Mouse (Mus musculus): ENCODE measurements at regions not wholly inside any gene's neighbourhood (a gene's known extent, or its start where the extent isn't known, plus 50 kb on each side); places are given as distances from the start of the nearest gene placed in this dataset.
A peak's percentile ranks its signal among the peaks of the same experiment; 100 is the strongest.

DNA sequence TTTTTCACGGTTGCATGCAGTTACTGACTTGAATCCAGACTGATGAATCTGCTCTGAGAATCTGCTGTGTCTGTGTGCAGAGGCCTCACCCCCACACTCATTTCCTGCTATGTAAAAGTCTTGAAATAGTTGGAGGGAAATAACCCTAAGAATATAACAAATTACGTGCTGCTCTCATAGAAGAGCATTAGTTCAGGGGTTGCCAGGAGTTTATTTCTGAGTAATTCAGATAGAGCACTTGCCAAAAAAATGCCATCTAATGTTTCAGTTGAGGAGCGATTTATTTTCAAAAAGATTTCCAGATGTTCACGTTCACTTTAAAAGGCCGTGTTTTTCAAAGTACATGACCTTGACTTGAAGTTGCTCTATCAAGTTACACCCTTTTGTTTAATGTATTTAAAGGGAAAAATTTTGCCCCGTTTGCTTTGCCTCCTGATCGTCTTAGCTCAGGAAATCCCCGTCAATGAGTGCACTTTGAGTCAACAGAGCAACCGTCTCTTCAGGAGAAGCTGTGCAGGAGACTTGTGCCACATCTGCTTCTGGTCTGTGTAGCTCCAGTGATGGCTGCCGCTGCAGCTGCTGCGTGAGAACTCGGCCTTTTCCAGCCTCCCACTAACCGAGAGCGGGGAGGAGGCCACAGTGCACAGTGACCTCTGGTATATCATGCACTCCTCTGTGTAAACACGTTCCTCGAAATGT is 50.9 kb upstream of the Sec61g start:
- no peak overlapping the region for H3K4me2 ChIP-seq

DNA sequence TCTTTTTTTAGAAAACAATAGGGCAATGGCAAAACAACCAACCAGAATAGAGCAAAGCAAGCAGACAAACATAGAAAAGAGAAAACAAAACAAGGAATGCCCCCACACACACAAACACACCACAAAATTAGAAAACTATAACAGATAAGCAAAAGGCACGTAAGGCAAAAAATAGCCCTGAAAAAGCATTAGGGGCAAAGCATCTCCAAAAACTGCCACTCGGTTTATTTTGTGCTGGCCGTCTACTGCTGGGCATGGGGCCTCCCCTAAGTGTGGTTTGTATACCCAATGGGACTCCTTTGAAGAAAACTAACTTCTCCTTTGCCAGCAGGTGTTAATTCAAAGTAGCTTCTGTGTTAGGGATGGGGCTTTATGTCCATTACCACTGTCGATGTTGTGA is 53.4 kb upstream of the Sec61g start:
- H3K4me3 ChIP-seq: no peak overlapping the region
- no peak overlapping the region for H3K4me2 ChIP-seq
- no peaks in the 10 kb centered on the region for H3K27me3 ChIP-seq (replicated peaks)
- no peaks in the 10 kb centered on the region for H3K9me3 ChIP-seq (replicated peaks)
- no peaks in the 10 kb centered on the region for H3K4me1 ChIP-seq
- no peak for ATAC-seq
- no peak overlapping the region for H3K27ac ChIP-seq
- H3K36me3 ChIP-seq: no peaks in the 10 kb centered on the region
- 60% methylated on average over 4 of the region's 4 CpGs for WGBS (ENCODE audit: insufficient replicate concordance)
- H3K9ac ChIP-seq: no peak overlapping the region

More for the DNA sequence above, 50.9 kb upstream of the Sec61g start:
- Histone ChIP-seq H3K27me3 (replicated peaks) (no peaks in the 10 kb centered on the region), H3K27ac (0 out of 2 replicates have a peak overlapping the region, but pooled peaks have one; percentile 45), H3K9ac (no peak overlapping the region), H3K4me3 (no peak overlapping the region), H3K36me3 (no peaks in the 10 kb centered on the region), H3K4me1 (no peaks in the 10 kb centered on the region), H3K9me3 (replicated peaks) (no peaks in the 10 kb centered on the region)
- 52% methylated on average over 16 of the region's 16 CpGs for WGBS (ENCODE audit: insufficient replicate concordance)
- ATAC-seq: 0 out of 2 replicates have a peak, but pooled peaks have one; percentile 32

DNA sequence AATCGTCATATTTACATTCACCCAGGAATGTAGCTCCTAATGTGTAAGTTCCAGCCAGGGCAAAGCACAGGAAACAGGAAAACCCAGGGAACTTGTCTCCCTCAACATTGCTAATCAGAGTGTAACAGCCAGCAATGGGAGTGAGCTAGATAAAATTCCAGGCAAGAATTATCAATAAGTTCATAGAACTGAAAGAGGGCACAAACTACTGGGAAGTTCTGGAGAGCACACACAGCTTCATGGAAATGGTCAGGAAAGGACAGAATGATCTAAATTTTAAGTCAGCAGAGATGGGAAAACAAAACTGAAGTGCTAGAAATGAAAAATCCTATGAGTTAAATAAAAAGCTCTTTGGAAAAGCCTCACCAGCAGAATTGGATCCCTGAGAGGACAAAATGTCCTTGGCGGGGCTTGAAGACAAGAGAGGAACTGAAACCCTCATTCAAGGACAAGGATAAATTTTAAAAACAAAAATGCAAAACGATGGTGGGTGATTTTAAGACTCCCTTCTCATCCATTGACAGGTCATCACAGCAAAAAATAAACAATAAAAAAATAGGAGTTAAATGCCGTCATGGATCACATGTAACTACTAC is 80.9 kb upstream of the Sec61g start:
- H3K4me3 ChIP-seq: no peak overlapping the region
- 52% methylated on average over 4 of the region's 4 CpGs for WGBS (ENCODE audit: insufficient replicate concordance)
- ATAC-seq: no peak
- H3K36me3 ChIP-seq: no peaks in the 10 kb centered on the region
- H3K9me3 ChIP-seq (replicated peaks): no peaks in the 10 kb centered on the region
- H3K27me3 ChIP-seq (replicated peaks): no peaks in the 10 kb centered on the region
- H3K4me2 ChIP-seq: no peak overlapping the region
- no peaks in the 10 kb centered on the region for H3K4me1 ChIP-seq
- no peak overlapping the region for H3K9ac ChIP-seq
- no peak overlapping the region for H3K27ac ChIP-seq

DNA sequence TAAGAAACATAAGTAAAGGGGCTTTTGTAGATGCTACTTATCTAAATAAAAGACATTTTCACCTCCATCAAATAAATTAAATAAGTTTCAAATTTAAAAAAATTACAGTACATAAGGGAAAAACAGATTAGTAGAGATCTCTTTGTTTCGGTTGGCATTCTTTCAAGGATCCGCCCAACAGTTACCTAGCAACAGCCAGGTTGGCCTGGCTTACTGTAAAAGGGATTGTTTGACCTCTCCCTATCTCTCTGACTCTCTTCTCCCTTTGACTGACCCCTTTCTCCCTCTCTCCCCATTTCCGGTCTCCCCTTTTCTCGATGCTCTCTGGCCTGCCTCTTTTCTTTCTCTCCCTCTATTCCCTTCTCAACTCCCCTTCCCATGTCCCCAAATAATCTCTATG is 82.3 kb upstream of the Sec61g start:
- Histone ChIP-seq H3K4me3 (no peak overlapping the region), H3K27me3 (replicated peaks) (no peaks in the 10 kb centered on the region), H3K4me1 (no peaks in the 10 kb centered on the region), H3K9me3 (replicated peaks) (no peaks in the 10 kb centered on the region), H3K36me3 (no peaks in the 10 kb centered on the region), H3K27ac (no peak overlapping the region), H3K4me2 (no peak overlapping the region), H3K9ac (no peak overlapping the region)
- ATAC-seq: no peak
- WGBS (ENCODE audit: insufficient replicate concordance): 71% methylated on average over 4 of the region's 4 CpGs

DNA sequence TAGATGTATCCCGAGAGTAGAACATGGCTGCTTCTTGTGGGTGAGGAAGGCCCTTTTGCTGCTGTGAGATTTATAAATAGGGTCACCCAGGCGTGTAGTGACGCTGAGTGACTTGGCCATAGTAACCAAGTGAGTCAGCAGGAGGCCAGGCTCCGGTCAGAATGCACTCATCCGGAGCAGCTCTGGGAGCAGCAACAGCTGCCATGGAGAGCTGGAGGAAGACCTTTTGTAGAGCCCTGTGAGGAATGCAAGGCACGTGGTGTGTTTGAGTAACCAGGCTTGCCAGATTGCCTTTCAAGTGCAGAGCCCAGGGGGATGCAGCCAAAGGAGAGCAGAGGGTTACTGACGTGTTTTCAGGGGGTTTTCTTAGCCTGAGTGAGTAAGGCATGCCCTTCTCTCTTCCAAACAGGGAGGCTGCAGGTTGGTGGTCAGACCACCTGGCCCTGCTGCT is 83.2 kb upstream of the Sec61g start:
- H3K4me2 ChIP-seq: no peak overlapping the region
- no peak overlapping the region for H3K27ac ChIP-seq
- H3K9me3 ChIP-seq (replicated peaks): no peaks in the 10 kb centered on the region
- no peak overlapping the region for H3K9ac ChIP-seq
- H3K27me3 ChIP-seq (replicated peaks): no peaks in the 10 kb centered on the region
- H3K4me1 ChIP-seq: no peaks in the 10 kb centered on the region
- H3K4me3 ChIP-seq: no peak overlapping the region
- ATAC-seq: peak; percentile 72; the same call in 1 of the 2 replicates
- H3K36me3 ChIP-seq: no peaks in the 10 kb centered on the region
- WGBS (ENCODE audit: insufficient replicate concordance): 22% methylated on average over 7 of the region's 7 CpGs

DNA sequence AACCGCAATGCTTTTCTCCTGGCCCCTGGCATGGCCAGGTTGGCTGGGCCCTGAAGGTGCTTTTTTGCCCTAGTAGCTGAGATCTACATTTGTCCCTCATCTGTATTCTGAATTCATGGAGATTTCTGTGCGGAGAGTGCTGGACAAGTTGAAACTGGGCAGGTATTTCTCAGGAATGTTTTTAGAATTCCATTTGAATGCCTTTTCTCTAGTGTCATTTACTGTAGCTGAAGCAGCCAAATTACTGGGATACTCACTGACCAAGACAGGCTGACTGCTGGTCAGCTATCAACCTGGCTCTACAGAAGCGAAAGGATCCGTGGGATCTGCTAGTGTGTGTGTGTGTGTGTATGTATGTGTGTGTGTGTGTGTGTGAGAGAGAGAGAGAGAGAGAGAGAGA is 83.7 kb upstream of the Sec61g start:
- Histone ChIP-seq H3K4me3 (no peak overlapping the region), H3K4me2 (no peak overlapping the region)

DNA sequence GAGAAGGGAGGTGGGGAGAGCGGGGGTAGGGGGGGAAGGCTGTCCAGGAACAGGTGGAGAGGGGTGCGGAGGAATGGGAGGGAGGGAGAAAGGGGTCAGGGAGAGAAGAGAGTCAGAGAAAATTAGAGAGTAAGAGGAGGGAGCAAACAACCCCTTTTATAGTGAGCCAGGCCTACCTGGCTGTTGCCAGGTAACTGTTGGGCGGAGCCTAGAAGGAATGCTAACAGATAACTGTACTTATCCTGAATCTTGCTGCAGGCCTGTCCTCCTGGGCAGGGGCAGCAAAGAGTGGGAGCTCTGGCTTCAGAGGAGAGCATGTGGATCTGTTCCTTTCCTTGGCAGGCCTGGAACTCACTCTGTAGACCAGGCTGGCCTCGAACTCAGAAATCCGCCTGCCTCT is 84.5 kb upstream of the Sec61g start:
- Histone ChIP-seq H3K27ac (no peak overlapping the region), H3K9ac (no peak overlapping the region), H3K27me3 (replicated peaks) (no peaks in the 10 kb centered on the region), H3K36me3 (no peaks in the 10 kb centered on the region), H3K4me3 (no peak overlapping the region), H3K9me3 (replicated peaks) (no peaks in the 10 kb centered on the region), H3K4me2 (no peak overlapping the region), H3K4me1 (no peaks in the 10 kb centered on the region)
- WGBS (ENCODE audit: insufficient replicate concordance): 69% methylated on average over 5 of the region's 5 CpGs
- ATAC-seq: no peak

More for the DNA sequence above, 83.7 kb upstream of the Sec61g start:
- no peak overlapping the region for H3K9ac ChIP-seq
- ATAC-seq: no peak
- H3K9me3 ChIP-seq (replicated peaks): no peaks in the 10 kb centered on the region
- whole genome bisulfite sequencing (ENCODE audit: insufficient replicate concordance): 66% methylated on average over 4 of the region's 4 CpGs
- no peaks in the 10 kb centered on the region for H3K36me3 ChIP-seq
- no peaks in the 10 kb centered on the region for H3K4me1 ChIP-seq
- H3K27ac ChIP-seq: no peak overlapping the region
- no peaks in the 10 kb centered on the region for H3K27me3 ChIP-seq (replicated peaks)

DNA sequence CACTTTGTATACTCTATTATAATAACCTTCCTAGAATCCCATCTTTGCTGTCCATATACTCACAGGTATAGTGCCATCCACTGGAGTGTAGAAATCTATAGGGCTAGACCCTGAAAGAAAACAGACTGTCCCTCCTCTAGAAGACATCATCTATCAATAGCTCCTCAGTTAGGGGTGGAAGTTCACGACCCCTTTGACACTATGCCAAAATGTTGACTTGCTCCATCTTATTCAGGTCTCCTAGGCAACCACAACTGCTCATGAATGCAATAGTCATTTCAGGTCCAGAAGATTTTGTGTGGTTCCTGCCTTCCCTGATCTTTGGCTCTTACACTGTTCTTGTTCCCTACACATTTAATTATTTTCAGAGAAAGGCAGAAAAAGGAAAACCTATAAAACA is 86.5 kb upstream of the Sec61g start:
- Histone ChIP-seq H3K27me3 (replicated peaks) (no peaks in the 10 kb centered on the region), H3K27ac (no peak overlapping the region), H3K36me3 (no peaks in the 10 kb centered on the region), H3K4me3 (no peak overlapping the region), H3K4me1 (no peaks in the 10 kb centered on the region), H3K9ac (no peak overlapping the region), H3K9me3 (replicated peaks) (no peaks in the 10 kb centered on the region), H3K4me2 (no peak overlapping the region)
- no peak for ATAC-seq
- 41% methylated on average over 1 of the region's 1 CpGs for WGBS (ENCODE audit: insufficient replicate concordance)

DNA sequence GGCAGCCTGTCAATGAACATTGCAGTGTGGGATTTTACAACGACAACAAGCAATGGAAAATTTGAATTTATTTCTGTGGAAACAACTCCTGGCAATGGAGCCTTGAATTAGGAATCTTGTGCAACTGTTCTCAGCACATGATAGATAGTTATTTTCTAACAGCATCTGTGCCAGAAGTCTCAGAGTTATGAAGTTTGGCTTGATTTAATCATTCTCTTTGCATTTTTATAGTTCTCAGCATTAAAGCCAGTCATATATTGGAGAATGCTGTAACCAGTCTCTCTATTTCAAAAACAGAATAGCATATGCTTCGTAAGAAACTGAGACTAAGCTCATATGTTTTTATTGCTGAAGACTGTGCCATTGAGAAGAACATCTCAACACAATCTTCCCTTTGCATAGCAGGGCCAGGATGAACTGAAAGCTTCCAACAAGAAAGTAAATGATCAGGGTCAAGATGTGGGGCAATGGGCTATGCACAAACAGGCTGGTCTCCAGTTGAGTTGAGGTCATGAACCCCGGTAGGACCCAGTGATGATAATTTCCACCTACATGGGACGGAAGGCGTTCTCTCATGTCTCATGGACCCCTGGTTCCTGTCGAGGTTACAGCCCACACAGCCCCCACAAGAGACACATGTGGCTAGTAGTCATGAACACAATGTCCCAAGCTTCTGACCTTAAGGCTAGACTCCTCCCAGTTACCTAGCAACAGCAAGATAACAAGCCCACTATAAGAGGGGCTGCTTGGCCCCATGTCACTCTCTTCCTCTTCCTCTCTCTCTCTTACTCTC is 89.0 kb upstream of the Sec61g start:
- Histone ChIP-seq H3K4me1 (no peaks in the 10 kb centered on the region), H3K36me3 (no peaks in the 10 kb centered on the region), H3K27me3 (replicated peaks) (no peaks in the 10 kb centered on the region), H3K4me3 (no peak overlapping the region), H3K9ac (no peak overlapping the region), H3K27ac (no peak overlapping the region), H3K9me3 (replicated peaks) (no peaks in the 10 kb centered on the region), H3K4me2 (no peak overlapping the region)
- WGBS (ENCODE audit: insufficient replicate concordance): 74% methylated on average over 6 of the region's 6 CpGs
- no peak for ATAC-seq

DNA sequence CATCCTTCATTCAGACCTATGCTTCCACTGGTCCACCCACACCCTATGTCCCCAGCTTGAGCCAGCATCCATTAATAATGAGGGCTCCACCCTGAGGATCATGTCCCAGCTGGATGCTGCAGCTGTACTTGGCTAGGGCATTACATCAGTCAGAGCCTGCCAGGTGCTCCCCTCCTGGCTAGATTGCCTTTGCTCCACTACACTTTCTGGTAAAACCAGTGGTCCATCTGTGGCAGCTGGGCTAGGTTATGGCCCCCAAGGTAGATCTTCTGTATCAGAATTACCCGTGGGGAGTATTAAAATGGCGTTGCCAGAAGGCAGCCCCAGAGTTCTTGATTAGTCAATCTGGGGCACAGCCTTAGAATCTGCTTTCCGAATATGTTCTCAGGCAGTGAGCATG is 94.7 kb upstream of the Sec61g start:
- Histone ChIP-seq H3K9me3 (replicated peaks) (no peaks in the 10 kb centered on the region), H3K4me1 (no peaks in the 10 kb centered on the region), H3K4me2 (no peak overlapping the region), H3K4me3 (no peak overlapping the region), H3K36me3 (no peaks in the 10 kb centered on the region), H3K27me3 (replicated peaks) (no peaks in the 10 kb centered on the region), H3K27ac (no peak overlapping the region), H3K9ac (no peak overlapping the region)
- 58% methylated on average over 3 of the region's 3 CpGs for WGBS (ENCODE audit: insufficient replicate concordance)
- no peak for ATAC-seq

DNA sequence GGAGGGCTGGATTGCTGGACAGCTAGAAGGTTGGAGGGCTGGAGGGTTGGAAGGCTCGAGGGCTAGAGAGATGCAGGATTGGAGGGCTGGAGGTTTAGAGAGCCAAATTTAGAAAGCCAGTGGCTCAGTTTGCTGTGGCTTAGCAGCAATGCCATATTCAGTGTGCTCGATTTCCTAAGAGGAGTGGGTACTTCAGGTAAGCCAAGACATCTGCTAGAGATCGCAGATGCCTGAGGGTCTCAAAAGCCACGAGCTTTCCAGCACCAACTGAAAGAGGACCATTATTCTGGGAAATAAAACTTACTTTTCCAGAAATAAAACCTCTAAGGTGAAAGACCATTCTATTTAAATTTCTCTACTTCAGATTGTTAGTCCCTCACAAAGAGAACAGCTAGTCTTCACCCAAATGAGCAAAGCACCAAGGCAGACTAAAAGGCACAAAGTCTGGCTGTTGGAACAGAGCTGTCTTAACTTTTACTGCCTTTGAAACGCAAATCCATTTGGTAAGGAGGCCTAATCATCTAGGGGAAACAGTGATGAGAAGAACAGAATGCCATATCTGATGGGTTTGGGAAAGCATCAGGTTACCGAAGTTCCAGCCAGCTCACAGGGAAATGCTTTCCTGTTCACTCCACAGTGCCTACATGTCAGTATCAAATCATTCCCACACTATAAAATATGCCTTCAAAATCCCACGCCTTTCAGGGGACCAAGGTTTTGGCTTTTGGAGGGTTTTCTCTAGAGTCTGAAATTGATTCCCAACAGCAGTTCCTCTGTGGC is 98.3 kb upstream of the Sec61g start:
- Histone ChIP-seq H3K27me3 (replicated peaks) (no peaks in the 10 kb centered on the region), H3K27ac (no peak overlapping the region), H3K36me3 (no peaks in the 10 kb centered on the region), H3K9me3 (replicated peaks) (no peaks in the 10 kb centered on the region), H3K4me1 (no peaks in the 10 kb centered on the region), H3K4me3 (no peak overlapping the region), H3K9ac (no peak overlapping the region), H3K4me2 (no peak overlapping the region)
- ATAC-seq: no peak
- 53% methylated on average over 7 of the region's 7 CpGs for WGBS (ENCODE audit: insufficient replicate concordance)

Data from liver, embryonic 12.5 days (tissue).